Mouse (Mus musculus): ENCODE data around the gene Disp1. TPM values are rescaled to one million over a fixed set of nuclear protein-coding genes. Genes with fewer than 3 reads are reported as not detected.

Gene Disp1
- total RNA-seq (2021): 1 to 10 TPM; 4.6 to 5.8 TPM
- long read RNA-seq, experiment 1, full-length matches to known transcripts: 2 of 6 reads
- long read RNA-seq, experiment 1, partial matches to known transcripts: 1 of 6 reads
- long read RNA-seq, experiment 1, other reads (novel, unspliced or antisense): 3 of 6 reads
- long read RNA-seq, experiment 2, full-length matches to known transcripts: 3 of 8 reads
- long read RNA-seq, experiment 2, partial matches to known transcripts: 1 of 8 reads
- long read RNA-seq, experiment 2, other reads (novel, unspliced or antisense): 4 of 8 reads

DNA sequence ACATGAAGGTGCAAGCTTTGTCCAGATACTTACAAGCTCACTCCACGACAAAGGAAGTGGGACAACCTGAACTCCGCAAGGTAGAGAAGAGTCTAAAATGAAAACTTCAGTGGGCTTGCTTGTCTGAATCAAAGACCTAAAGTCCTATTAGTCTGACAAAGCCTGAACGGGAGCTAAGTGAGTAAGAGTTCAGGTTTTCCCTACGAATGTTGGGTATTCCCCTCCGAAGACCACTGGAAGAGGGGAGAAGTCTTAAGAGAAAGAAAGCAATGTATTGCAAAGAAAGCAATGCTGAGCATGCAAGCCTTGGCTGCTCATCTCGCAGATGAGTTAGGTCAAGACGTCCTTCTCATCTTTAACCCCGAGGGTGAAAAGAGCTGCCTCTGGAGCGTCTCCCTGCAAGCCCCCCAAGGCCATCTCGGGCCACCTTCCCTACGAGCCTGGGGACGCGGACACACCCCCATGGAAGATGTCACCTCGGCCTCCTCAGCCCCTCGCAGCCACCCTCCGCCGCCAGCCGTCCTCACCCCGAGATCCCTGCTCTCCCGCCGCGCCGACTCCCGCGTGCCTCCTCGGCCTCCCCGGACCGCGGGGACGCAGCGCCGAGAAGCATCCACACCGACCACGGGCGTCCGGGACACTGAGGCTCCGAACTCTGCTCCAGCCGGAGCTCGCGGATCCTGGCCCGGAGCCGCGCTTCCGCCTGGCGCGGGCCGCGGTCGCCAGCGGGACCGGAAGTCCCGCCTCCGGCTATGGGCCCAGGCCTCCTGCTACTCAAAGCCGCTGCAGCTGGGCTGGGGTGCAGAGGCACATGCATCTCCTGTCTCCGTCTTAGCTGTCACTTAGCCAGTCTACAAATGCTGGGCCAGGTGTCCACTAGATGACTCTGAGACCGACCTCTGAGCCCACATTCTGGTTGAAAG is at the start of gene Disp1:
Gene Disp1 (minus strand): TSS at position 727 of the 923 bp plus-strand sequence.
- DNase-seq (ENCODE audit: low spot score in 2 of 2): peak; percentile 37 to 59
- Histone ChIP-seq H3K4me3 (peak within 1 kb of the TSS; percentile 79), H3K27ac (peak within 1 kb of the TSS; percentile 80)
- no peak for TF ChIP-seq CTCF (conservative IDR thresholded peaks at IDR 0.05)

DNA sequence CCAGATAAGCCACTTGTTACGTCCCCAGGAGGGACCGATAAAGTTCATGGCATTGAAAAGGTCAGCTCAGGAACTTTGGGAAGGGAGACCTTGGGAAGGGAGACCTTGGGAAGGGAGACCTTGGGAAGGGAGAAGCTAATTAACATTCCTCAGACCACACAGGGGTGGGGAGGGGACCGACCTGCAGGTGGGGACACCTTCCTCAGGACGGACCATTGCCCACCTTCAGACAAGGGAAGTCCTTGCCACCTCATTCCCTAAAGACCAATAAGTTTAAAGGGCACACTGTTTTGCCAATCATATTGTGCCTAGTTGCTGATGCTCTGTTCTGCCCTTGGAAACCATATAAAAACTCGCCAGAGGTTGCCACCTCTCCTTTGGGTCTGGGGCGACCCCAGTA is 46.3 kb upstream of the Disp1 start:
- DNase-seq (ENCODE audit: low spot score in 2 of 2): no peak
- TF ChIP-seq CTCF (conservative IDR thresholded peaks at IDR 0.05): no peak
- H3K27ac ChIP-seq: no peak overlapping the region
- H3K4me3 ChIP-seq: no peak overlapping the region

DNA sequence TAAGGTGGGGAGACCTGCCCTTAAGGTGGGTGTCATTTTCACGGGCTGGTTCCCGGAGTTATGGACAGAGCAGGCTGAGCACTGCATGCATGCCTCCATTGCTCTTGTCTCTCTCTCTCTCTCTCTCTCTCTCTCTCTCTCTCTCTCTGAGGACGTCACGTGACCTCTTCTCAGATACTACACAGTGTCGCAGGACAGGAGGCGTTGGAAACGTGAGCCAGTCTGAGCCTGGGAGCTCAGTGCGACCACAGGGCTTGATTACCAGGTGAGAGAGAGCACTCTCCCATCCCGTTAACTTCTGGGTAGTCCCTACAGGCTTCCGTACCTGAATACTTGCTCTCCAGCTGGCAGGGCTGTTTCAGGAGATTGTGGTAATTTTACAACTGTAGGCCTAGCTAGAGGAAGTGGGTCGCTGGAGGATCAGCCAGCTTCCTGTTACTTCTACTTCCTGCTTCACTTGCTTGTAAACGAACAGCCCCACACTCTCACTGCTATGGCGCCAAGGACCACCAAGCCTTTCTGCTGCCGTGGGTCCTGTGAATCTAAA is 44.7 kb upstream of the Disp1 start:
- H3K4me3 ChIP-seq: no peak overlapping the region
- no peak for TF ChIP-seq CTCF (conservative IDR thresholded peaks at IDR 0.05)
- no peak overlapping the region for H3K27ac ChIP-seq
- DNase-seq (ENCODE audit: low spot score in 2 of 2): no peak

DNA sequence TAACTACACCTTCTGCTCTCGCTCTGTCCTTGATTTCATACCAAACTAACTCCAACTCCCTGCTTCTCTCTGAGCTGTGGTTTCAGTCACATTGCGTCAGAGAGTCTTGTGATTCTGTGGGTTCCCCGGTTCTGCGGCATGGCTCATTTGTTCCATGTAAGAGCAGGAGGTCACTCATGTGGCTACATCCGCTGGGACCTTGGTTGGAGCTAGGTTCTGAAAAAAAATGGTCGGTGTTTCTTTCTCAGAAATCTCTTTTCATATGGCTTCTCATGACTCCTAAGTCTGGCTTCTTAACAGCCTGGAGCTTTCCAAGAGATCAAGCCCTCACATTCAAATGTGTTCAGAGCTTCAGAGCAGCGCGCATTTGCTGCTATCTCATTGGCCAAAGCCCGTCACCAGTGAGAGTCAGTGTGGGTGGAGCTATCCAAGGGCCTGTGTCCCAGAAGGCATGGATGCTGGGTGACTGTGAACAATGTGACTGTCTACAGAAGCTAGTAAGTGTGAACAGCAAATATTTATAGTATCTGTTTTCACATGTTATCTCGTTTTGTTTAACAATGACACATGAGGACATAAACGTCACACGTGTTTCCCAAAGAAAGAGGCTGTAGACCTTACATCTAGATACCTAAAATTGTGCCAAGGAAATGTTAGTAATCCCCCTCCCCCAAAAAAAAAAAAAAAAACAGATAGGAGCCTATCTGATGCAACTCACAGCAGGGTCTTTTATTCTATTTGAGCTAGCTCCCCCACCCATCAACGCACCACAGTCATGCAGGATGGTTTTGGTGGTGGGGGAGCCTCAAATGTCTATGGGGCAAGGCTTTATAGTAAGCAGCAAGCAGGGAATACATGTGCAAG is 43.1 kb upstream of the Disp1 start:
- Histone ChIP-seq H3K27ac (no peak overlapping the region), H3K4me3 (no peak overlapping the region)
- no peak for DNase-seq (ENCODE audit: low spot score in 2 of 2)
- no peak for TF ChIP-seq CTCF (conservative IDR thresholded peaks at IDR 0.05)

DNA sequence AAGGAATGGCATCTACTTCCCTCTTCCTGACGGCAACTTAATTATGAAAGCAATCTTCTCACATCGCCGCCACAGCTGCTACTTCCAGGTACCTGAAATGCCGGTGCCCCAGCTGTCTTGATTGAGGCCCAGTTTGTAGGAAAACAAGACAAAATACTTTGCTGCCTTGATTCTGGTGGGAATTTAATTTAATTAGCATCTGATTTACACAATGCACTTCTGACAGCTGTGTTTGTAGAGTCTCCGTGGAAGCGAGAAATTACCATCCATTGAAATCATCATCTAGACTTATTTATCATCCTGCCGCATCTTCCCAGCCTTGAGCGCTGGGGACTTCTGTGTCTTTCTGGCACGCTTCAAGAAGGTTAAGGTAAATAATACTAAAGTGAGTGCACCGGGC is 31.3 kb upstream of the Disp1 start:
- H3K4me3 ChIP-seq: no peak overlapping the region
- TF ChIP-seq CTCF (conservative IDR thresholded peaks at IDR 0.05): no peak
- no peak overlapping the region for H3K27ac ChIP-seq
- DNase-seq (ENCODE audit: low spot score in 2 of 2): no peak

DNA sequence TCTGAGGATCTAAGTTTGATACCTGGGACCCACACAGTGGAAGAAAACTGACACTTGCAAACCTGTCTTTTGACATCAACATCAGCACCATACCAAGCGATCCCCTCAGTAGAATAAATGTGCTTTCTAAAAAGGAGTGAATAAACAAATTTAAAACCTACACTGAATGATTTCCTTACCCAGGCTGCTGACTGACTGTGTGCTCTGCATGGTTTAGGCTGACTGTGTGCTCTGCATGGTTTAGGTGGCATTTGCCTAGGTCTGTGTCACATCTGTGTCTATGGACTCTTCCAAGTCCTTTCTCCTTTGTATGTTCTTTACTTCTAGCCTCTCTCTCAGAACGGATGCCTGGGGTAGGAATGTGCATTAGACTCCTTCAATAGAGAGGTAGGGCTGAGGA is 30.5 kb upstream of the Disp1 start:
- TF ChIP-seq CTCF (conservative IDR thresholded peaks at IDR 0.05): no peak
- H3K4me3 ChIP-seq: no peak overlapping the region
- H3K27ac ChIP-seq: no peak overlapping the region
- no peak for DNase-seq (ENCODE audit: low spot score in 2 of 2)

DNA sequence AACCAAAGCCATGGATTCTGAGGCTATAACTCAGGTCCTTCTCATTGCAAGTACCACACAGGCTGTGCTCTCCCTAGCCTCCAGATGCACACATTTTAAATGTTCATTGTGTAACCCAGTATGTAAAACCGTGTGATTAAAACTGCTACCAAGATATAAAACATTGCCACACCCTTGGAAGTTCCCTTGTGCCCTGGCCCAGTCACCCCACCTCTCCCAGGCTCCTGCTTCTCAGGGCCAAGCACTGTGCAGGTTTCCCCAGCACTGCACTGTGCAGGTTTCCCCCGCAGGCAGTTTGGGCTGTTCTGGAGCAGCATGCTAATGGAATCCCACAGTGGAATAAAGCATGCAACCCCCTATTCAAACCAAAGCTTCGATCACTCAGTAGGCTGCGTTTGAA is 29.3 kb upstream of the Disp1 start:
- TF ChIP-seq CTCF (conservative IDR thresholded peaks at IDR 0.05): no peak
- H3K4me3 ChIP-seq: no peak overlapping the region
- no peak for DNase-seq (ENCODE audit: low spot score in 2 of 2)
- H3K27ac ChIP-seq: no peak overlapping the region

DNA sequence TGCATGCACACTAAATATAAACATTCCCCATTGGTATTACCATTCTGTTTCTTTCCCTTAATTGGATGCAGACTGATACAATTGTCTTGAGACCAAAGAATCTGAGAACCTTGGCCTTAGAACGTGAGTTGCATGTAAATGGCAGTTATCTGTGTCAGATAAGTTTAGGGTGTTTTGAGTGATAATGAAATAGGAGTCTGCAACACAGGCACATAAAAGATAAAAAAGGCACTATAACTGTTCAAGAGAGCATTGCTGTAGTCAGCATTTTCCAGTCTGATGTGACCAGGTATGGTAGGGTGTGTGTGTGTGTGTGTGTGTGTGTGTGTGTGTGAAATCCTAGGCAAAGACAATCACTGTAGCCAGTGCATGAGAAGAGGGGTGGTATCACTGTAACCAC is 26.8 kb upstream of the Disp1 start:
- no peak for DNase-seq (ENCODE audit: low spot score in 2 of 2)
- TF ChIP-seq CTCF (conservative IDR thresholded peaks at IDR 0.05): no peak
- no peak overlapping the region for H3K27ac ChIP-seq
- H3K4me3 ChIP-seq: no peak overlapping the region

DNA sequence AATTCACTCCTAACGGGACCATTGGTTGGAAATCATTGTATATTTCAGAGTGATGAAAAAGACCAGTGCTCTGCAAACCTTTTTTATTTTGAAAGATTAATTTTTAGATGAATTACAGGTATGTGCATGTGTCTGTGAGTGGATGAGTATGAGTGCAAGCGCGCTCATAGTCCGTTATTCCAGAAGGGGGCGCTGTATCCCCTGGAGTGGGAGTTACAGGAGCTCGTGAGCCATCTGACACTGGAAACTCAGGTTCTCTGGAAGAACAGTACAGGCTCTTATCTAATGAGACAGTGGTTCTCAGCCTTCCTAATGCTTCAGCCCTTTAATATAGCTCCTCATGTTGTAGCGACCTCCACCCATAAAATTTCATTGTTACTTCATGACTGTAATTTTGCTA is 22.0 kb upstream of the Disp1 start:
- no peak for DNase-seq (ENCODE audit: low spot score in 2 of 2)
- TF ChIP-seq CTCF (conservative IDR thresholded peaks at IDR 0.05): peak; percentile 40
- no peak overlapping the region for H3K4me3 ChIP-seq
- no peak overlapping the region for H3K27ac ChIP-seq

DNA sequence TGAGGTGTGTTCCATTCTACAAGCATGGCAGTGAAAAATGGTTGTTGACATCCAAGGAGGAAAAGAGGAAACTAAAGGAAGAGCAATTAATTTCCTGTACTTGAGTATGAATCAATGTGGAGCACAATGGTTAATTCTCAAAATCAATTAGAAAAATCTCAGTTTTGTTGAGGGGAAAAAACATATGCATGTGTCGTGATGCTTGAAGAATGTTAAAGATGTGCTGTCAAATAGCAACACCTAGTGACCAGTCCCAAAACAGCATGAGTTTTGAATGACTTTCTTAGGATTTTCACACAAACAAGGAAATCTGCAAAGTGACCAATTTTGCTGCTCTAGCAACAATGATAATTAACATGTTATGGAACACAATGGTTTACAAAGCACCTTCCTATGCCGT is 16.6 kb upstream of the Disp1 start:
- peak; percentile 36 to 46 for DNase-seq (ENCODE audit: low spot score in 2 of 2)
- H3K4me3 ChIP-seq: no peak overlapping the region
- peak; percentile 95 for TF ChIP-seq CTCF (conservative IDR thresholded peaks at IDR 0.05)
- no peak overlapping the region for H3K27ac ChIP-seq

DNA sequence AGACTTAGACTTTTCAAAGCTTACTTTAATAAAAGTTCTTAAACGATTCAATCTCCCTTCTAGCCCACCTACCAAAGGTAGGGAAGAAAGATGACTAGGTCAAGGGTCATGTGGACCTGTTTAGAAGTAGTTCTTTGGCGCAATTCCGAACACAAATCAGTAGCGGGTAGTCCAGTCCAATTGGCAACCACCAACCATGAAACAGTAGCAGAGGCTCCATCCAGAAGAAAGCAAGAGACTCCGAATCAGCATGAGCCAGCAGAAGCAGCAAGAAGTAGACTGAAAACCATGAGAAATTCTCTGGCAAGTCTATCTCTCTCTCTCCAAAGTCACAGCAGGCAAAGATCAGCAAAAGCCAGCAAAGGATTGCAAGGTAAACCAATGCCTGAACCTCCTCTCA is 15.1 kb upstream of the Disp1 start:
- no peak overlapping the region for H3K4me3 ChIP-seq

DNA sequence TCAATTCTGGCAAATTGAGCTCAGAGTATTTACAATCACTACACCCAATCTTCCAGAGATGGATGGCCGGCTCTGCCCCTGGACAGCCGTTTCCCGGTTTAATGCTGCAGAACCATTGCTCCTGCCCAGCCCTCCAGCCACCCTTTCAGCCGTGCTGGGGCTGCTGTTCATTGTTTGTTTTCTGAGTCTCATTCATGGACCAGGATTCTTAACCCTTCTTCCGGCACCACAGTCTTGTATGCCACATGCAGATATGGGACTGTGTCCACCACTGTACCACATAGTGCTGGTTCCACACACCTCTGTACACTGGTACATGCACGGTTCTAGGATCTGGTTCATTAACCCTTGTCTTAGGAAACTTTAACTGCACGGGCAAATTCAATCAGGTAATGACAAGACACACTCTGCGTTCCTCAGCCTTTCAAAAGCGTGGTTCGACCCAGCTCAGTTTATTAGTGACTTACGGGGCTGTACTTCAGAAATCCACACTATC is 12.4 kb upstream of the Disp1 start:
- no peak overlapping the region for H3K27ac ChIP-seq
- H3K4me3 ChIP-seq: no peak overlapping the region
- no peak for TF ChIP-seq CTCF (conservative IDR thresholded peaks at IDR 0.05)
- no peak for DNase-seq (ENCODE audit: low spot score in 2 of 2)

More for the DNA sequence above, 15.1 kb upstream of the Disp1 start:
- DNase-seq (ENCODE audit: low spot score in 2 of 2): no peak
- H3K27ac ChIP-seq: no peak overlapping the region
- no peak for TF ChIP-seq CTCF (conservative IDR thresholded peaks at IDR 0.05)
